Mouse (Mus musculus) embryonic facial prominence, embryonic 12.5 days (tissue): ENCODE measurements around the gene Mapre3. TPM values are rescaled to one million over a fixed set of nuclear protein-coding genes. Genes with fewer than 3 reads are reported as not detected.

ENCODE experiments used
- ATAC-seq: fragments of 200-750 bp; cut with Nextera tagmentation; 2 replicates; pipeline ENCODE4 v1.8.0; 2017; ENCODE audit not compliant: insufficient number of reproducible peaks, insufficient read depth, low FRiP score, low TSS enrichment
- H3K27ac ChIP-seq: fragments of 300-500 bp; sonication (generic); 2 replicates; pipeline ENCODE4 v1.5.1; 2016; ENCODE audit warnings: mild to moderate bottlenecking
- H3K27me3 ChIP-seq: fragments of 300-500 bp; sonication (generic); 2 replicates; pipeline ENCODE4 v1.6.1; 2016; ENCODE audit warnings: mild to moderate bottlenecking, moderate library complexity
- H3K36me3 ChIP-seq: fragments of 300-500 bp; sonication (generic); 2 replicates; pipeline ENCODE4 v1.6.1; 2016; ENCODE audit warnings: mild to moderate bottlenecking
- H3K4me1 ChIP-seq: fragments of 300-500 bp; sonication (generic); 2 replicates; pipeline ENCODE4 v1.6.1; 2016
- H3K4me2 ChIP-seq: fragments of 300-500 bp; sonication (generic); replicated peaks from 2 replicates; pipeline ENCODE4 v1.6.1; 2016; ENCODE audit warnings: mild to moderate bottlenecking, moderate library complexity
- H3K4me3 ChIP-seq: fragments of 300-500 bp; sonication (generic); 2 replicates; pipeline ENCODE4 v1.5.1; 2016; ENCODE audit warnings: mild to moderate bottlenecking
- H3K9ac ChIP-seq: fragments of 300-500 bp; sonication (generic); 2 replicates; pipeline ENCODE4 v1.6.1; 2016; ENCODE audit warnings: mild to moderate bottlenecking, moderate library complexity
- H3K9me3 ChIP-seq: fragments of 300-500 bp; sonication (generic); 2 replicates; pipeline ENCODE4 v1.6.1; 2016; ENCODE audit warnings: mild to moderate bottlenecking, moderate library complexity
- WGBS: fragments of 180-500 bp; shearing (Covaris S2); methylation state at CpG from one replicate; pipeline ENCODE4 v1.1.7; 2016; 5-methylcytosine and 5-hydroxymethylcytosine counted together
- polyA plus RNA-seq: library from polyadenylated mRNA; unstranded; fragments of >200 nt; fragmentation: Nextera tagmentation; extraction: Ambion mirVana; gene quantifications from 2 replicates; pipeline ENCODE4 v1.2.1, GENCODE M21; 2016

Gene Mapre3
- polyA plus RNA-seq, 1 experiment from 2014 or later: 29.3 TPM

GRCm38 (mm10) chr5:30825166-30825565 lies 10.7 kb downstream of the Mapre3 start:
- Histone ChIP-seq H3K9me3 (no peaks in the 10 kb centered on the region), H3K36me3 (no peaks in the 10 kb centered on the region), H3K4me3 (no peak overlapping the region), H3K9ac (no peak overlapping the region), H3K27me3 (no peaks in the 10 kb centered on the region), H3K4me1 (no peaks in the 10 kb centered on the region), H3K27ac (no peak overlapping the region), H3K4me2 (no peak overlapping the region)
- ATAC-seq: no peak
- WGBS: 65% methylated on average over 10 of the region's 10 CpGs

DNA sequence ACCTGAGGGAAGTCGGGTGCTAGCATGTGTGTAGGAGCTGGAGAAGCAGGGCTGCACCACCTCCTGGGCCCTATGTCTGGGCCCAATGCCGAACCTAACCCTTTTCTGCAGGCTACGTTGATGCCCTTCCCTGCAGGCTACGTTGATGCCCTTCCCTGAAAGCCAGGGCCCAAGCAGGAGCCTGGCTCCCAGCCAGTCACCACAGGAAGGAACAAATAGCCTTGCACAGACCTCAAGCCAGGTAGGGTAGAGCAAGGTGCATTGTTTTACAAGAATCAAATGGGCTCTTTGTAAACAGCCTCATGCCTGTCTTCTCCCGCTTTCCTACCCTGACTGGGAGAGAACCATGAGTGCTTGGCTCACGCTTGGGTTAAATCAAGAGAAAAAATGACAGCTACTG lies 11.4 kb downstream of the Mapre3 start:
- Histone ChIP-seq H3K9me3 (no peaks in the 10 kb centered on the region), H3K36me3 (no peaks in the 10 kb centered on the region), H3K9ac (no peak overlapping the region), H3K27ac (no peak overlapping the region), H3K4me3 (no peak overlapping the region), H3K27me3 (no peaks in the 10 kb centered on the region), H3K4me2 (no peak overlapping the region), H3K4me1 (no peaks in the 10 kb centered on the region)
- WGBS: 80% methylated on average over 6 of the region's 6 CpGs
- ATAC-seq: no peak

DNA sequence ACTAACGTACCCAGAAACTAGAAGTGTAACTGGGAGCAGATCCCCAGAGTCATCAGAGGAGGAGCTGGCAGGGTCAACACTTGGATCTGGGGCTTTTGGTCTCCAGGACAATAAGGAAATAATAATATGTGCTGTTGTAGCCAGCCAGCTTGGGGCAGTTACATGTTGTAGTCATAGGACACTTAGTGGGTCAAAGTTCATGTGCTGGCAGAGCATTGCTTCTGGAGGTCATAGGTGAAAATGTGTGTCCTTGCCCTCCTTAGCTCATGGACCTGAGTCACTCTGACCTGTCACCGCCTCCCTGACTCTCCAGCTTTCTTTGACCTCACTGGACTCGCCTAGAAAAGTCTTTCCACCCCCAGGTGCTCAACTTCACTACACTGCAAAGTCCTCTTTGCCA lies 19.0 kb downstream of the Mapre3 start:
- WGBS: 82% methylated on average over 3 of the region's 3 CpGs
- no peaks in the 10 kb centered on the region for H3K9me3 ChIP-seq
- peaks cover 12% of the 10 kb centered on the region; the same call in 1 of the 2 replicates for H3K36me3 ChIP-seq
- no peak overlapping the region for H3K4me2 ChIP-seq
- H3K4me3 ChIP-seq: no peak overlapping the region
- no peak for ATAC-seq
- no peaks in the 10 kb centered on the region for H3K4me1 ChIP-seq
- H3K27me3 ChIP-seq: no peaks in the 10 kb centered on the region
- no peak overlapping the region for H3K27ac ChIP-seq
- no peak overlapping the region for H3K9ac ChIP-seq

DNA sequence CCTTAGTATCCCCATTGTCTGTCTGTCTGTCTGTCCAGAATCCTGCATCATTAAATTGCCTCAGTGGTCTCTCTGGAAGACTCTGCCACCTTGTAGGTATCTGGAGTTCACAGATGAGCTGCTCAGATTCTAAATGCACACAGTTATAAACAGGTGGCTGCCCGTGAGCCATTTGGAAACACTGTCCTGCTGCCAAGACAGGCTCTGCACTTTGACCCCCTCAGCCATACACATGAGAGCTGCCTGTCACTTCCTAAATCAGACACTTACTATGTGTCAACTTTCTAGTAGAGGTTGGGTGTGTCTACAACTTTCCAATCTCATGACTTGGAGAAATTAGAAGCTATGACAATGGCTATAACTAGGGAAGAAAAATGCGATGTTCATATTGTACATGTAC lies 25.3 kb downstream of the Mapre3 start:
- Histone ChIP-seq H3K27ac (no peak overlapping the region), H3K4me2 (no peak overlapping the region), H3K9ac (no peak overlapping the region), H3K27me3 (no peaks in the 10 kb centered on the region), H3K4me1 (no peaks in the 10 kb centered on the region), H3K4me3 (no peak overlapping the region), H3K9me3 (no peaks in the 10 kb centered on the region), H3K36me3 (peaks cover 12% of the 10 kb centered on the region; the same call in 1 of the 2 replicates)
- ATAC-seq: no peak
- 82% methylated on average over 2 of the region's 2 CpGs for WGBS

DNA sequence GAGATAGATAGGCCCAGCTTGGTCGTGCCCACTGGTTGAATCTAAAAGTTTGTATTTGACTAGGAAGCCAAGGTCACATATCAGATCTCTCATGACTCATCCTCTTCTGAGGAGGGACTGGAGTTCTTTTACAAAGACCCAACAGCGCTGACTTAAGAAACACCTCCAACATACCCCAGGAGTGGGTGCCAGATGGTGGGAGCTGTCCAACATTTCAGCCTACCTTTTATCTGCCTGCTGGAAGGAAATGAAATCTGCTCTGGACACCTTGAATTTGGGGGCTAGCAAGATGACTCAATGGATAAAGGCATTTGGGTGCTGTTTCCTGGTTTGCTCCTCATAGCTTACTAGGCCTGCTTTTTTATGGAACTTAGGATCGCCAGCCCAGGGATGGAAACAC lies 27.5 kb downstream of the Mapre3 start:
- Histone ChIP-seq H3K9me3 (no peaks in the 10 kb centered on the region), H3K9ac (no peak overlapping the region), H3K4me2 (no peak overlapping the region), H3K4me3 (no peak overlapping the region), H3K4me1 (no peaks in the 10 kb centered on the region), H3K27me3 (no peaks in the 10 kb centered on the region), H3K27ac (no peak overlapping the region), H3K36me3 (peaks cover 2% of the 10 kb centered on the region; the same call in 1 of the 2 replicates)
- ATAC-seq: no peak
- 51% methylated on average over 3 of the region's 3 CpGs for WGBS

DNA sequence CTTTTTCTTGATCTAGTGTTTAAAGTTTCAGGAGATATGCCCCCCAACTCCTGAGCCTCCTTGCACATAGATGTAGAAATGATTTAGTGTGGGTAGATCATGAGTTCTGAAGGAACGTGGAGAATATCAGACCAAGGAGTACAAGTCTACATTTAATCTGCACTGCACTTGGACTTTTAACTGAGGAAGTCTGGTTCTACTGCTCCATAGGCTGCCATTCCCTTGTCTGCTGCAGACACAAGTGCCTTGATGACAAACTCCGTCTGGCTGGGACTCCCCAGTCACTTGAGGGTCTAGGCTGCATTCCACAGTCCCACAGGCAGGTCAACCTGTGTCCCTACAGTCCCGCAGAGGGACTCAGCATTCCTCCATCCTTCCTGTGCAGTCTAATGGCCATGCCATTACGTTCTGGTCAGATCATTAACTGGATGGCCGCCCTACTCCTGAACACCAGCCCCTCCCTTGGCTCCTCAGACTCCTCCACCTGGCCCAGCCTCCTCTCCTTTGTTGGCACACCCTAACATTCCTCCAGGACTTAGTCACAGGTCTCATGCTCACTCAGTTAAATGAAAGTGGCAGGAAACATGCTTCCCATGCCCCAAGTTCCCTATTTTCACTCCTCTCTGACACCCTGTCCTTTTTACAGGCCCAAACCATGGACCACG lies 35.6 kb downstream of the Mapre3 start:
- Histone ChIP-seq H3K27me3 (no peaks in the 10 kb centered on the region), H3K9ac (no peak overlapping the region), H3K4me1 (no peaks in the 10 kb centered on the region), H3K27ac (no peak overlapping the region), H3K4me3 (no peak overlapping the region), H3K36me3 (no peaks in the 10 kb centered on the region), H3K9me3 (no peaks in the 10 kb centered on the region), H3K4me2 (no peak overlapping the region)
- 70% methylated on average over 6 of the region's 6 CpGs for WGBS
- no peak for ATAC-seq

DNA sequence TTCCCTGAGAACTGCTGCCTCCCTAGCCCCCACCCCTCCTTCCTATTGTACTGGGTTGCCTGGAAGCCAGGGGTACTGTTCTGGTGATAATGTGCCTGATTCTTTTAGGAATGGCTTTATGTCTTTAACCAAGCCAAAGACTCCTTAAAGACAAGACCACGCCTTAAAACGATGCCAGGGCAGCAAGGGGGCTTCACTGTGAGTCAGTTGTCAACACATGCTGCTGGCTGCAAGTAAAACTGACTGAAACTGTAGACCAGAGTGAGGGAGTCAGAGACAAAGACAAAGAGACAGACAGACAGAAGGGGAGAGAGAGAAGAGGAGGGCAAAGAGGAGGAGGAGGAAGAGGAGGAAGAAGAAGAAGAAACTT lies 36.1 kb downstream of the Mapre3 start:
- Histone ChIP-seq H3K36me3 (no peaks in the 10 kb centered on the region), H3K4me3 (no peak overlapping the region), H3K9ac (no peak overlapping the region), H3K27me3 (no peaks in the 10 kb centered on the region), H3K9me3 (no peaks in the 10 kb centered on the region), H3K27ac (no peak overlapping the region), H3K4me2 (no peak overlapping the region), H3K4me1 (no peaks in the 10 kb centered on the region)
- WGBS: 62% methylated on average over 2 of the region's 2 CpGs
- no peak for ATAC-seq

DNA sequence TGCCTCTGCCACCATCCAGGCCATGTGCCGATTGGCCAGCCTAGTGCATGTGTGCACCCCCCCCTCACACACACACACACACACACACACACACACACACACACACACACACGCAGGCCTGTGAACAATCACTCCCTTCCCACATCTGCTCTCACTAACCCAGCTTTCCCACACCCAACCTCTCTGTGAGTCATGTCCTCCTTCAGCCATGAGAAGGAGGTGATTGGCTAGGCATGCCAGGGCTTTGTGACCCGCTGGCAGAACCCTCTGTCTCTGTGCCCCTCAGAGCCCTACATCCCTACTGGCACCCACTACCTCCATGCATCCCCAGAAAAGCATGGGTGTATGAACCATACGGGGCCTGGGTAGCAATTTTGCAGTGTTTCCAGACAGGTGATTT lies 39.1 kb downstream of the Mapre3 start:
- Histone ChIP-seq H3K4me1 (no peaks in the 10 kb centered on the region), H3K4me2 (no peak overlapping the region), H3K9ac (no peak overlapping the region), H3K4me3 (no peak overlapping the region), H3K36me3 (no peaks in the 10 kb centered on the region), H3K27me3 (no peaks in the 10 kb centered on the region), H3K27ac (no peak overlapping the region), H3K9me3 (no peaks in the 10 kb centered on the region)
- no peak for ATAC-seq
- WGBS: 83% methylated on average over 4 of the region's 4 CpGs

DNA sequence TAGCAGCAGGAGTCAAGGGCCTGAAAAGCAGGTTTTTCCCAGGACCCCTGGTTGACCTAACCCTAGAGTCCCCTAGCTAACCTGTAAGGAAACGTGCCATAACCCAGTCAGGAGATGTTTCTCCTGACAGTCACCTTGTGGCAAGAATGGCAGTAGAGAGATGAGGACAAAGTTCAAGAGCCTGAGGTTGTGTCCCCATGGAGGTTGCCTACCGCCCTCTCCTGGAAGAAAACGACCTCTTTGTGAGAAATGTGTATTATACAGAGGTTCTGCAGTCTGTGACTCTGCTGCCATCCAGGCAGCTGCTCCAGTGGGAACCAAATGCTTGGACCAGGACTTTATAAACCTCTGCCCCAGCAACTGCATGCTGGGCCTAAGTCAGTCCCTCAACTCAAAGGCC lies 41.2 kb downstream of the Mapre3 start:
- H3K36me3 ChIP-seq: no peaks in the 10 kb centered on the region
- H3K4me2 ChIP-seq: no peak overlapping the region
- H3K9ac ChIP-seq: no peak overlapping the region
- H3K9me3 ChIP-seq: no peaks in the 10 kb centered on the region
- H3K4me3 ChIP-seq: no peak overlapping the region
- H3K27me3 ChIP-seq: no peaks in the 10 kb centered on the region
- no peak for ATAC-seq
- H3K4me1 ChIP-seq: no peaks in the 10 kb centered on the region
- no peak overlapping the region for H3K27ac ChIP-seq
- WGBS: 59% methylated on average over 3 of the region's 3 CpGs

DNA sequence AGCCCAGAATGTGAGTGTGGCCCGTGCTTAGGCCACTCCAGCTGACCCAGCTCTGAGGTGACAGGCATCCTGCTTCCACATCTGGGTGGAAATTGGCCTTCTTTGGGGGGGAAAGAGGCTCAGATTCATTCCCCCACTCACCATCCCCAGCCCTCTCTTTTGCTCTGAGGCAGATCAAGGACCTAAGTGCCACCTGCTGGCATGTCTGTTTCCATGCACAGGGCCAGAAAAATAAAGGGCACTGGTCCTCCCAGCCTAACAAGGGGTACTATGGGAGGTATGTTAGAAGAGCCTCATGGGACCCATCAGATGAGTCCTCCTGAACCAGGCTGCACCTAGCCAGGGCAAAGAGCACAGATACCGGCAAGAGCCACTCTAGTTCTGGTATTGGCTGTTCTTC lies 41.7 kb downstream of the Mapre3 start:
- Histone ChIP-seq H3K4me2 (no peak overlapping the region), H3K27ac (no peak overlapping the region), H3K36me3 (no peaks in the 10 kb centered on the region), H3K4me1 (no peaks in the 10 kb centered on the region), H3K4me3 (no peak overlapping the region), H3K9ac (no peak overlapping the region), H3K9me3 (no peaks in the 10 kb centered on the region), H3K27me3 (no peaks in the 10 kb centered on the region)
- 71% methylated on average over 2 of the region's 2 CpGs for WGBS
- ATAC-seq: no peak

DNA sequence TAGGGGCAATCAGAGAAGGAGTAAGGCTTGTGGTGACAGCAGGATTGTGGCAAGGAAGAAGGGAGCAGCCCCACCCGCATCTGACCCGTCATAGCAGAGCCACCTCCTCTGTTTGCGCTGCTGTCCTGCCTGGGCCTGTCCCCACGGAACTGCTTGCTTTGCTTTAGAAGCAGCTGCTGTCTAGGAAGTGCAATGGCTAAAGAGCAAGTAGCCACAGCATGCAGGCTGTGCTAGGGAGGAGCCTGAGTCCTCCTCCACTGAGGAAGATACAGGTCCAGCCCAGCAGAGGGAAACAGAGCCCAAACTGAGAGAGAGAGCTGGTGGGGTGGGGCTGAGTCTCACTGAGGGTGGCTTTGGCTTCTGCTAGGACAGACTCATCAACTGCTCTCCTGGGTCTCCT lies 49.4 kb downstream of the Mapre3 start:
- no peaks in the 10 kb centered on the region for H3K9me3 ChIP-seq
- no peaks in the 10 kb centered on the region for H3K27me3 ChIP-seq
- H3K4me2 ChIP-seq: no peak overlapping the region
- H3K4me3 ChIP-seq: no peak overlapping the region
- H3K27ac ChIP-seq: no peak overlapping the region
- WGBS: 37% methylated on average over 4 of the region's 4 CpGs
- peaks cover 3% of the 10 kb centered on the region; the same call in 1 of the 2 replicates for H3K4me1 ChIP-seq
- H3K36me3 ChIP-seq: peaks cover 7% of the 10 kb centered on the region
- ATAC-seq: no peak
- no peak overlapping the region for H3K9ac ChIP-seq

- 38% methylated on average over 15 of the region's 15 CpGs for WGBS
- Histone ChIP-seq H3K9me3 (no peaks in the 10 kb centered on the region), H3K27ac (no peak overlapping the region), H3K4me1 (peaks cover 5% of the 10 kb centered on the region; the same call in 1 of the 2 replicates), H3K27me3 (no peaks in the 10 kb centered on the region), H3K4me3 (no peak overlapping the region), H3K4me2 (no peak overlapping the region), H3K36me3 (peaks cover 7% of the 10 kb centered on the region), H3K9ac (no peak overlapping the region)
- ATAC-seq: no peak
These were observed 49.9 kb downstream of the Mapre3 start for GRCm38 (mm10) chr5:30864322-30864721.

- Histone ChIP-seq H3K27me3 (no peaks in the 10 kb centered on the region), H3K4me1 (peaks cover 20% of the 10 kb centered on the region), H3K27ac (no peak overlapping the region), H3K4me3 (no peak overlapping the region), H3K4me2 (no peak overlapping the region), H3K9ac (no peak overlapping the region), H3K9me3 (no peaks in the 10 kb centered on the region), H3K36me3 (peaks cover 16% of the 10 kb centered on the region)
- WGBS: 91% methylated on average over 3 of the region's 3 CpGs
- no peak for ATAC-seq
These were observed 52.4 kb downstream of the Mapre3 start for GRCm38 (mm10) chr5:30866871-30867270.
